Mouse (Mus musculus): ENCODE results near the gene Frmd4a. TPM values are rescaled to one million over a fixed set of nuclear protein-coding genes. Genes with fewer than 3 reads are reported as not detected.

Frmd4a gene
- total RNA-seq, 2 experiments from 2014 or later, result 216 to 254 TPM

- no peak for DNase-seq
- intact Hi-C loops (cut with DNase I), result no loop called here
These were observed 351.0 kb downstream of the Frmd4a start for GRCm38 (mm10) chr2:4368544-4368943.

GRCm38 (mm10) chr2:4370499-4370898 is 353.0 kb downstream of the Frmd4a start:
- no peak for DNase-seq
- intact Hi-C loops (cut with DNase I), result no loop called here

GRCm38 (mm10) chr2:4371341-4371740 is 353.8 kb downstream of the Frmd4a start:
- intact Hi-C loops (cut with DNase I), result no loop called here
- DNase-seq, result peak; percentile 84

DNA sequence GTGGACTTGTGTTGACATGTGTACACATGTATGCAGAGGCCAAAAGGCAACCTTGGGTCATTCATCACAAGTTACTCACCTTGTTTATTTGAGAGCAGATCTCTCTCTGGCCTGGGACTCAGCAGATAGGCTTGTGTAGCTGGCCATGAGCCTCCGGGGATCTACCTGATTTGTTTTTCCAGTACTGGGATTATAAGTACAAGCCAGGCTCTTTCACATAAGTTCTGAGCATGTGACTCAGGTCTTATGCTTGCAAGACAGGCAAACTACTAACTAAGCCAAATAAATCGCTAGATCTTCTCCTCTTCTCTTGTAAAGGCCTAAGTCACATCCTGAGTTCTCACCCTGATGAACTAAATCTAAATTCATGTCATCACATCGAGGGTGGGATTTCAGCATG is 361.3 kb downstream of the Frmd4a start:
- intact Hi-C loops (cut with DNase I), result no loop called here

DNA sequence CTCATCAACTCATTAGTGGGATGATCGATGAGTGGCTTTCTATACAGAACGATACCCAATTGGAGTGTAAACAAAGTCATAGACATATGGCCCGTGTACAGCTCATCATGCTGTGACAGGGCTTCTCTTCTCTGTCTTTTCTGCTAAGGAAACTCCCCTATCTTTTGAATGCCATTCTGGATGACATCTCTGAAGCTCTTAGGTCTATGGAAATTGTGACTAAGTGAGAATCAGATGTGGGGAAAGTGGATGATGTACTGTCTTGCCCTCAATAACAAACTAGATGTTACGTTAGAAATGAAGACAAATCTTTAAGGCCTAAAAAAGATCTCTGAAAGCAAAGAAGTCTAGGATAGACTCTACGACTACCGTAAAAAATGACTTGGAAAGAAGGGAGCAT is 362.9 kb downstream of the Frmd4a start:
- intact Hi-C loops (cut with DNase I), result no loop called here
- DNase-seq, result no peak

More for the DNA sequence above, 361.3 kb downstream of the Frmd4a start:
- no peak for DNase-seq

DNA sequence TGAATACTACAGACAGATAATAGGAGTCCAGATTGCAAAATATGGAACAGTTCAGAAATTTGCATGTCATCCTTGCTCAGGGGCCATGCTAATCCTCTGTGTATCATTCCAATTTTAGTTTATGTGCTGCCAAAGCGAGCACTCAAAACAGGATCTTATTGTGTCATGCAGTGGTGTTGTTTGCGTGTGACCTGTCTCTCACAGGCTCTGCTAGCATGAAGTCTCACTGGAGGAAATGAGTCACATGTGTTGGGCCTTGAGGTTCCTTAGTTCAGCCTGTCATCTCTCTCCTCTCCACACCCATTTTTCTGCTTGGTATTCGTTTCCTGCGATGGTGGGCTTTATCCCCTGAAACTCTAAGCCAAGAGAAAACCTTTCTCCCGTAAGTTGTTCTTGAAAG is 363.4 kb downstream of the Frmd4a start:
- intact Hi-C loops (cut with DNase I), result no loop called here

DNA sequence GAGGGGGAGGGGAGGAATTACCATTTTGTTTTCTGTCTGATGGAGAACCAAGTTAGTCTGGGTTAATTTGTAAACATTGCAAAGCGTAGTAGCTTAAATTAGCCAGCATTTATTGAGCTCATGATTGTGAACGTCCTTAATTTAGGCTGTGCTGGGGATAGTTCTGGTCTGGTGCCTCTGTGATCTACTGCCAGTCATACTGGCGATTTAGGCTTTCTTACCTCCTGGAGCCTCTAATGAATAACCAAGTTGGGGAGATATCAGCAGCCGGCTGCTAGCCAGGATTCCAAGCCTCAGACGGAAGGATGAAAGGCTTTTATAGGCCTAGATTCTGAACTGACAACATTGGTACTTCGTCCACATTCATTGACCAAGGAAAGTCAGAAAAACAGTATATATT is 369.0 kb downstream of the Frmd4a start:
- intact Hi-C loops (cut with DNase I), result no loop called here
- no peak for DNase-seq

More for the DNA sequence above, 363.4 kb downstream of the Frmd4a start:
- no peak for DNase-seq

GRCm38 (mm10) chr2:4389330-4389729 is 371.8 kb downstream of the Frmd4a start:
- intact Hi-C loops (cut with DNase I), result no loop called here

DNA sequence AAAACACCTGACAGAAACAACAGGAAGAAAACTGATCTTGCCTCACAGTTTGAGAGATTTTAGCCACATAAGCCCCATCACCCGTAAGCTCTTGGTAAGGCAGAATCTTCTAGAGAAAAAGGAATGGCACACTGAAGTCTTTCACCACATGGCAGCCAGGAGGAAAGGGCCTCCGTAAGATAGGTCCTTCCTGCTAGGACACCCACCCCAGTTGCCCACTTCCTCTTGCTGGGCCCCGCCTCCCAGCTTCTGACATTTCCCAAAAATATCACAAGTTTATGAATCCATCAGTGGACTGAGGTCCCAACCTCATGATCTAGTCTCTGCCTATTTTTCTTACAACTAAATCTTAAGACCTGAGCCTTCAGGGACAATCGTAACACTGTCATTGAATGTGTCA is 373.6 kb downstream of the Frmd4a start:
- intact Hi-C loops (cut with DNase I), result no loop called here
- DNase-seq, result no peak

More at GRCm38 (mm10) chr2:4389330-4389729, 371.8 kb downstream of the Frmd4a start:
- DNase-seq, result no peak

GRCm38 (mm10) chr2:4391678-4392085 is 374.2 kb downstream of the Frmd4a start:
- intact Hi-C loops (cut with DNase I), result no loop called here
- no peak for DNase-seq

DNA sequence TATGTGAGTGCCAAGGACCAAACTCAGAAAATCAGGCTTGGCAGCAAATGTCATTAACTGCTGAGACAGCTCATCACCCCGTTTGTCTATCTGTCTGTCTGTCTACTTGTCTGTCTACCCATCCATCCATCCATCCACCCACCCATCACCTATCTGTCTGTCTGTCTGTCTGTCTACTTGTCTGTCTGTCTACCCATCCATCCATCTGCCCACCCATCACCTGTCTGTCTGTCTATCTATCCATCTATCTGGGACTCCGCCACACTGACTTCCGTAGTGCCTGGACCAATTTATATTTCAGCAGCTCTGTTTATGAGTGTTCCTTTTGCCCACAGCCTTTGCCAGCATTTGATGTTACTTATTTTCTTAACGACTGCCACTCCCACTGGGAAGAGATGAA is 375.5 kb downstream of the Frmd4a start:
- no peak for DNase-seq
- intact Hi-C loops (cut with DNase I), result no loop called here

- intact Hi-C loops (cut with DNase I), result no loop called here
- no peak for DNase-seq
These were observed 377.1 kb downstream of the Frmd4a start for GRCm38 (mm10) chr2:4394641-4395040.

GRCm38 (mm10) chr2:4399721-4400120 is 382.2 kb downstream of the Frmd4a start:
- intact Hi-C loops (cut with DNase I), result no loop called here
- DNase-seq, result no peak

DNA sequence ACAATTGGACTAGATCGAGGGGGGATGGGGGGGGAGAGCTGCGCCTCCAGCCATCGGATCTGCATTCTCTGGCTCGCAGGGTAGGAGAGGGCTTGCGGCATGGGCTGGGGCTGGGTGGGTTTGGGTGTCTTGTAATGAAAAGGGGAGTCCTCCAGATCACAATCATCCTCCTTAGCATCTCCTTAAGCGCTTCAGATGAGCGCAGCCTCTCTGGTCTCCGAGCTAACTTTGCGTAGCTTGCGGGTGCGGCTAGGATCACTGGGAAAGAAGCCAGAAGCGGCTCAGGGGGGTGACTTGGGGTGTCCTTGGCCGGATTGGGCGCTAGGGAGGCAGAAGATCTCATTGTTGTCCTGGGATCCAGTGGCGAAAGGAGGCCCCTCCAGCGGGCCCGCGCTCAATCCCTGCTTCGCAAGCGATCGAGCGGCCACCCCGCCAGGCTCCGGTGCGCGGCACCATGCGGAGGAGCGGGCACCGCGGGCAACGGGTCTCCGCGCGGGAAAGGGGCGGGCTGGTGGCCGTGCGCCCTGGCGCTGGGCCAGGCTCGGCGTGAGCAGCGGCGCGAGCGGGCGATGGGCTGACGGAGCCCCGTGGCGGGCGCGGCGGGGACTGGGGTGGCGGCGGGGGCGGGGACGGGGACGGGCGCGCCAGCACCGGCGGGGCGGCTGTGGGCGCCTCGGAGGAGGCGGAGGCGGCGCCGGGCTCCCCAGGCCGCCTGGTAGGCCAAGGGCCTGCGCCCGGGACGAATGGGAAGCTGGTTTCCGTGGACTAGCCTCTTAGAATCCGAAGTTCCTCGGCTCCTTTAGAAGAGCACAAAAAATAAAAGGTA is 383.5 kb downstream of the Frmd4a start:
- intact Hi-C loops (cut with DNase I), result no loop called here
- DNase-seq, result peak; percentile 77

- DNase-seq, result peak; percentile 82
- intact Hi-C loops (cut with DNase I), result no loop called here
These were observed 384.4 kb downstream of the Frmd4a start for GRCm38 (mm10) chr2:4401597-4402581.

DNA sequence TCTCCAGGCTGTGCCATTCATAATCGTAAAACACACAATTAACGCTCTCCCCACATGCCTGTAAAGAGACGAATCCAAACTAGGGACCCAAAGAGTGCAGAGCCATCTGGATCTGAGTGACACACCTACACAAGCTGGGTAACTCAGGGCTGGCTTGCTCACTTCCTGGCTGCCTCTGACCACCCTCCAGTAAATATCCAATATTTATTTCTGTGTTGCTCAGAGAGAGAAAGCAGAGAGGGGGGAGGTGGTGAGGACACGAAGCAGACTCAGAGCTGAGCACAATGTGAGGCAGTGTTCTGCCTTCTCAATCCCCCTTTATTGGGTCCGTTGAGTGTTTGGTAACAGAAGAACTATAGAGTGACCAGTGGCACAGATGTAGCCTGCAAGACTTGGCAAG is 389.5 kb downstream of the Frmd4a start:
- peak; percentile 23 for DNase-seq
- intact Hi-C loops (cut with DNase I), result no loop called here

DNA sequence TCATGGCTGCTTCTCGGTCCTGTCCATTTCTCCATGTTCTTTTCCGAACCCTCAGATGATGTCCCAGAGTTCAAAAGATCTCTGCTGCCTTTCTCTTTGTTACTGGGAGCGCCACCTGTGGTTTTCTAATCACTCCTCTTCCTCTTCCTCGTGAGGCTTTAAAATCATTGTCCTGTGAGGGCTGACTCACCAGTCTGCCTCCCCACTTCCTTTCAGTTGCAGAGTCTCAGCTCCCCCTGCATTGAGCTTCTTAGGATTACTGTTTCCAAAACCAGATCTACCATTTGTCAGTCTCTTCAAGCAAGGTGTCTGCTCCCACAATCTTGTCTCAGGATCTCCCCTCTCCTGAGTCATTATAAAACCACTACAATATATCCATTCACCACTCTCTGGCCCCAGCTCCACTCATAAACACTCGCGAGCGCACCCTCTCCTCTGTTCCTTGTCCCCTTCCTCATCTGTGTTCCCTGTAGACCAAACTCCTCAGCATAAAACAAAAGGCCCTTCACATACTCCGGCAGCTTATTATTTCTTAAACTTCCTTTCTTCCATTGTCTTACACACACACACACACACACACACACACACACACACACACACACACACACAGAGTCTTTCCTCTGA is 392.4 kb downstream of the Frmd4a start:
- intact Hi-C loops (cut with DNase I), result no loop called here
- no peak for DNase-seq

GRCm38 (mm10) chr2:4412870-4413595 is 395.5 kb downstream of the Frmd4a start:
- DNase-seq, result peak; percentile 63
- intact Hi-C loops (cut with DNase I), result no loop called here

GRCm38 (mm10) chr2:4413596-4414335 is 396.2 kb downstream of the Frmd4a start:
- DNase-seq, result peak; percentile 35
- intact Hi-C loops (cut with DNase I), result no loop called here

Measured in left cerebral cortex, postnatal 4 days (tissue).